Mouse (Mus musculus): ENCODE measurements around the gene Sycn.

Gene Sycn

GRCm38 (mm10) chr7:28558486-28558885 lies 17.8 kb downstream of the Sycn start:
- no peak for DNase-seq (ENCODE audit: low read depth, low spot score)

- DNase-seq (ENCODE audit: low read depth, low spot score), result no peak
Observed at GRCm38 (mm10) chr7:28560856-28561255, 20.2 kb downstream of the Sycn start.

- no peak for DNase-seq (ENCODE audit: low read depth, low spot score)
Observed at GRCm38 (mm10) chr7:28561967-28562366, 21.3 kb downstream of the Sycn start.

GRCm38 (mm10) chr7:28562371-28562770 lies 21.7 kb downstream of the Sycn start:
- DNase-seq (ENCODE audit: low read depth, low spot score), result no peak

GRCm38 (mm10) chr7:28562951-28563350 lies 22.3 kb downstream of the Sycn start:
- no peak for DNase-seq (ENCODE audit: low read depth, low spot score)

GRCm38 (mm10) chr7:28565407-28565806 lies 24.7 kb downstream of the Sycn start:
- DNase-seq (ENCODE audit: low read depth, low spot score), result no peak

- DNase-seq (ENCODE audit: low read depth, low spot score), result no peak
Observed at GRCm38 (mm10) chr7:28567539-28567938, 26.9 kb downstream of the Sycn start.

- peak; percentile 61 for DNase-seq (ENCODE audit: low read depth, low spot score)
Observed at GRCm38 (mm10) chr7:28568253-28568652, 27.6 kb downstream of the Sycn start.

- no peak for DNase-seq (ENCODE audit: low read depth, low spot score)
Observed at GRCm38 (mm10) chr7:28570291-28570981, 29.8 kb downstream of the Sycn start.

- no peak for DNase-seq (ENCODE audit: low read depth, low spot score)
Observed at GRCm38 (mm10) chr7:28570982-28571682, 30.4 kb downstream of the Sycn start.

GRCm38 (mm10) chr7:28572689-28573088 lies 32.0 kb downstream of the Sycn start:
- no peak for DNase-seq (ENCODE audit: low read depth, low spot score)

- no peak for DNase-seq (ENCODE audit: low read depth, low spot score)
Observed at GRCm38 (mm10) chr7:28573236-28573635, 32.6 kb downstream of the Sycn start.

GRCm38 (mm10) chr7:28575597-28575996 lies 34.9 kb downstream of the Sycn start:
- DNase-seq (ENCODE audit: low read depth, low spot score), result no peak

GRCm38 (mm10) chr7:28576271-28576914 lies 35.7 kb downstream of the Sycn start:
- DNase-seq (ENCODE audit: low read depth, low spot score), result no peak

- DNase-seq (ENCODE audit: low read depth, low spot score), result no peak
Observed at GRCm38 (mm10) chr7:28577826-28578542, 37.3 kb downstream of the Sycn start.

GRCm38 (mm10) chr7:28578543-28579053 lies 37.9 kb downstream of the Sycn start:
- DNase-seq (ENCODE audit: low read depth, low spot score), result no peak

- no peak for DNase-seq (ENCODE audit: low read depth, low spot score)
Observed at GRCm38 (mm10) chr7:28579826-28580225, 39.1 kb downstream of the Sycn start.

- no peak for DNase-seq (ENCODE audit: low read depth, low spot score)
Observed at GRCm38 (mm10) chr7:28581721-28582120, 41.0 kb downstream of the Sycn start.

GRCm38 (mm10) chr7:28582841-28583240 lies 42.2 kb downstream of the Sycn start:
- peak; percentile 36 for DNase-seq (ENCODE audit: low read depth, low spot score)

- peak; percentile 59 for DNase-seq (ENCODE audit: low read depth, low spot score)
Observed at GRCm38 (mm10) chr7:28583570-28584344, 43.1 kb downstream of the Sycn start.

GRCm38 (mm10) chr7:28584468-28584867 lies 43.8 kb downstream of the Sycn start:
- peak; percentile 42 for DNase-seq (ENCODE audit: low read depth, low spot score)
